Mouse (Mus musculus) heart, adult 2 months (tissue): Measurements from ENCODE around the gene Bank1.

Experiments used
- CTCF ChIP-seq: fragments of 200-600 bp; IDR thresholded peaks from 2 replicates; pipeline ENCODE4 v1.8.1; 2022; ENCODE audit warnings: antibody characterized with exemption, mild to moderate bottlenecking, moderate library complexity
- EP300 ChIP-seq: fragments of 200-500 bp; IDR thresholded peaks from 2 replicates; pipeline ENCODE4 v1.6.1; 2011; ENCODE audit warnings: low read depth, low read length, control low read depth; ENCODE audit not compliant: insufficient read depth
- POLR2A ChIP-seq: fragments of 200-500 bp; IDR thresholded peaks from 2 replicates; pipeline ENCODE4 v1.6.1; 2011; ENCODE audit warnings: mild to moderate bottlenecking, low read depth, low read length, control low read depth; ENCODE audit not compliant: insufficient read depth

- no peak for TF ChIP-seq CTCF
- TF ChIP-seq POLR2A, result no peak
- no peak for TF ChIP-seq EP300
Measured at GRCm38 (mm10) chr3:136084066-136084465, 241.8 kb downstream of the Bank1 start.
